Mouse (Mus musculus) MEL (cell line): ENCODE results near the gene Fem1b. TPM values are rescaled to one million over a fixed set of nuclear protein-coding genes. Genes with fewer than 3 reads are reported as not detected.

Experiments used
- DNase-seq: peaks from one replicate; pipeline ENCODE4 v3.0.0; 2011; ENCODE audit warnings: low read depth, low spot score
- H3K27ac ChIP-seq: 2 replicates; pipeline ENCODE4 v1.5.1; 2012; ENCODE audit warnings: low read depth, mild to moderate bottlenecking, control low read depth, low read length, moderate library complexity; ENCODE audit not compliant: control insufficient read depth
- H3K27me3 ChIP-seq, 2 experiments: fragments of 150-350 bp in 1 of 2; sonication (generic) in 1 of 2; 2 replicates each; pipeline ENCODE4 v1.6.1; 2012; ENCODE audit warnings: low read length in 2 of 2, mild to moderate bottlenecking in 2 of 2, improper control_type of control experiment in 1 of 2, moderate library complexity in 1 of 2; ENCODE audit not compliant: insufficient read depth in 2 of 2, control insufficient read depth in 1 of 2
- H3K36me3 ChIP-seq, 2 experiments: 2 replicates each; pipeline ENCODE4 v1.6.1; 2012 to 2014; ENCODE audit warnings: low read length in 2 of 2, improper control_type of control experiment in 1 of 2, inconsistent platforms in 1 of 2, mild to moderate bottlenecking in 1 of 2; ENCODE audit not compliant: insufficient read depth in 2 of 2, control insufficient read depth in 1 of 2
- H3K4me1 ChIP-seq, 2 experiments: fragments of 150-350 bp in 1 of 2; sonication (generic) in 1 of 2; 2 replicates each; pipeline ENCODE4 v1.6.1; 2012; ENCODE audit warnings: low read length in 2 of 2, improper control_type of control experiment in 1 of 2, mild to moderate bottlenecking in 1 of 2; ENCODE audit not compliant: insufficient read depth in 2 of 2, control insufficient read depth in 1 of 2
- H3K4me3 ChIP-seq, 2 experiments: fragments of 150-350 bp in 1 of 2; sonication (generic) in 1 of 2; 2 replicates each; pipeline ENCODE4 v1.5.1; 2012; ENCODE audit warnings: low read depth in 2 of 2, low read length in 2 of 2, mild to moderate bottlenecking in 2 of 2, moderate library complexity in 2 of 2, control low read depth in 1 of 2, improper control_type of control experiment in 1 of 2; ENCODE audit not compliant: control insufficient read depth in 1 of 2, insufficient read depth in 1 of 2
- H3K79me2 ChIP-seq: 2 replicates; pipeline ENCODE4 v1.6.1; 2012; ENCODE audit warnings: mild to moderate bottlenecking, low read length, moderate library complexity; ENCODE audit not compliant: control insufficient read depth, poor library complexity, insufficient read depth
- H3K9ac ChIP-seq: 2 replicates; pipeline ENCODE4 v1.6.1; 2012; ENCODE audit warnings: low read depth, mild to moderate bottlenecking, control low read depth, low read length, moderate library complexity; ENCODE audit not compliant: control insufficient read depth, poor library complexity, severe bottlenecking
- H3K9me3 ChIP-seq: fragments of 150-350 bp; sonication (generic); replicated peaks from 2 replicates; pipeline ENCODE4 v1.6.1; 2012; ENCODE audit warnings: mild to moderate bottlenecking, low read length, improper control_type of control experiment, moderate library complexity; ENCODE audit not compliant: insufficient read depth
- BHLHE40 ChIP-seq: IDR thresholded peaks from 2 replicates; pipeline ENCODE4 v1.6.1; 2012; ENCODE audit warnings: low read depth, mild to moderate bottlenecking, inconsistent platforms, low read length, improper control_type of control experiment, borderline replicate concordance
- CHD1 ChIP-seq: IDR thresholded peaks from 2 replicates; pipeline ENCODE4 v1.6.1; 2012; ENCODE audit warnings: low read depth, mild to moderate bottlenecking, inconsistent platforms, low read length, improper control_type of control experiment
- CHD2 ChIP-seq: IDR thresholded peaks from 2 replicates; pipeline ENCODE4 v1.6.1; 2011; ENCODE audit warnings: low read length, improper control_type of control experiment
- CTCF ChIP-seq, 3 experiments: IDR thresholded peaks in 2 of 3; conservative IDR thresholded peaks in 1 of 3; 2 replicates each; pipeline ENCODE4 v1.5.1; 2011 to 2012; ENCODE audit warnings: low read length in 3 of 3, low read depth in 2 of 3, mild to moderate bottlenecking in 2 of 3, improper control_type of control experiment in 1 of 3, inconsistent platforms in 1 of 3, mixed read lengths in 1 of 3, moderate library complexity in 1 of 3; ENCODE audit not compliant: control insufficient read depth in 1 of 3, insufficient read depth in 1 of 3, poor library complexity in 1 of 3, severe bottlenecking in 1 of 3
- ELF1 ChIP-seq: IDR thresholded peaks from 2 replicates; pipeline ENCODE4 v1.6.1; 2014; ENCODE audit warnings: low read depth, mild to moderate bottlenecking, inconsistent platforms, low read length, improper control_type of control experiment, moderate library complexity
- EP300 ChIP-seq, 2 experiments: IDR thresholded peaks; 2 replicates each; pipeline ENCODE4 v1.6.1; 2011; ENCODE audit warnings: improper control_type of control experiment in 2 of 2, low read length in 2 of 2, low read depth in 1 of 2, mild to moderate bottlenecking in 1 of 2
- ETS1 ChIP-seq: IDR thresholded peaks from 2 replicates; pipeline ENCODE4 v1.6.1; 2012; ENCODE audit warnings: low read depth, mild to moderate bottlenecking, inconsistent platforms, low read length, improper control_type of control experiment, moderate library complexity
- GABPA ChIP-seq: IDR thresholded peaks from 2 replicates; pipeline ENCODE4 v1.6.1; 2012; ENCODE audit warnings: low read depth, mild to moderate bottlenecking, inconsistent platforms, low read length, improper control_type of control experiment, moderate library complexity
- GATA1 ChIP-seq: IDR thresholded peaks from 2 replicates; pipeline ENCODE4 v1.6.1; 2011; ENCODE audit warnings: low read depth, low read length, improper control_type of control experiment
- HCFC1 ChIP-seq: IDR thresholded peaks from 2 replicates; pipeline ENCODE4 v1.6.1; 2012; ENCODE audit warnings: low read depth, mild to moderate bottlenecking, inconsistent platforms, low read length, improper control_type of control experiment, moderate library complexity
- JUND ChIP-seq: IDR thresholded peaks from 2 replicates; pipeline ENCODE4 v1.6.1; 2011; ENCODE audit warnings: low read depth, mild to moderate bottlenecking, improper control_type of control experiment, low read length
- MAFK ChIP-seq: IDR thresholded peaks from 2 replicates; pipeline ENCODE4 v1.6.1; 2011; ENCODE audit warnings: low read depth, mild to moderate bottlenecking, low read length, improper control_type of control experiment, borderline replicate concordance
- MAX ChIP-seq: IDR thresholded peaks from 2 replicates; pipeline ENCODE4 v1.6.1; 2011; ENCODE audit warnings: low read length, improper control_type of control experiment
- MAZ ChIP-seq: IDR thresholded peaks from 2 replicates; pipeline ENCODE4 v1.6.1; 2012; ENCODE audit warnings: low read depth, mild to moderate bottlenecking, inconsistent platforms, low read length, improper control_type of control experiment
- MEF2A ChIP-seq: IDR thresholded peaks from 2 replicates; pipeline ENCODE4 v1.6.1; 2014; ENCODE audit warnings: low read depth, mild to moderate bottlenecking, inconsistent platforms, low read length, improper control_type of control experiment; ENCODE audit not compliant: poor library complexity, insufficient replicate concordance, severe bottlenecking; ENCODE audit errors: extremely low read depth
- MXI1 ChIP-seq: IDR thresholded peaks from 2 replicates; pipeline ENCODE4 v1.6.1; 2011; ENCODE audit warnings: mild to moderate bottlenecking, low read depth, low read length, improper control_type of control experiment
- MYB ChIP-seq: IDR thresholded peaks from 2 replicates; pipeline ENCODE4 v1.6.1; 2011; ENCODE audit warnings: mild to moderate bottlenecking, low read depth, low read length, improper control_type of control experiment
- MYC ChIP-seq: IDR thresholded peaks from 2 replicates; pipeline ENCODE4 v1.6.1; 2011; ENCODE audit warnings: low read depth, mild to moderate bottlenecking, low read length, improper control_type of control experiment, moderate library complexity
- NELFE ChIP-seq: IDR thresholded peaks from 2 replicates; pipeline ENCODE4 v1.6.1; 2011; ENCODE audit warnings: low read depth, low read length, improper control_type of control experiment
- NRF1 ChIP-seq: IDR thresholded peaks from 2 replicates; pipeline ENCODE4 v1.6.1; 2014; ENCODE audit warnings: low read depth, mild to moderate bottlenecking, inconsistent platforms, low read length, improper control_type of control experiment, moderate library complexity; ENCODE audit not compliant: poor library complexity, insufficient read depth, severe bottlenecking
- POLR2A ChIP-seq, 2 experiments: IDR thresholded peaks; 2 replicates each; pipeline ENCODE4 v1.6.1; 2011 to 2012; ENCODE audit warnings: low read length in 2 of 2, mild to moderate bottlenecking in 2 of 2, control low read depth in 1 of 2, improper control_type of control experiment in 1 of 2, low read depth in 1 of 2, moderate library complexity in 1 of 2; ENCODE audit not compliant: control insufficient read depth in 1 of 2, insufficient read depth in 1 of 2, poor library complexity in 1 of 2
- POLR2AphosphoS2 ChIP-seq: IDR thresholded peaks from 2 replicates; pipeline ENCODE4 v1.6.1; 2011; ENCODE audit warnings: low read length, improper control_type of control experiment
- POLR2AphosphoS5 ChIP-seq: IDR thresholded peaks from 2 replicates; pipeline ENCODE4 v1.6.1; 2012; ENCODE audit warnings: low read depth, borderline replicate concordance, mild to moderate bottlenecking, inconsistent platforms, low read length, moderate library complexity, mixed read lengths
- RAD21 ChIP-seq: IDR thresholded peaks from 2 replicates; pipeline ENCODE4 v1.6.1; 2011; ENCODE audit warnings: mild to moderate bottlenecking, low read depth, low read length, improper control_type of control experiment
- RCOR1 ChIP-seq: IDR thresholded peaks from 2 replicates; pipeline ENCODE4 v1.6.1; 2012; ENCODE audit warnings: low read depth, mild to moderate bottlenecking, inconsistent platforms, low read length, improper control_type of control experiment
- SIN3A ChIP-seq: IDR thresholded peaks from 2 replicates; pipeline ENCODE4 v1.6.1; 2012; ENCODE audit warnings: low read length, improper control_type of control experiment, inconsistent platforms
- SMC3 ChIP-seq: IDR thresholded peaks from 2 replicates; pipeline ENCODE4 v1.6.1; 2011; ENCODE audit warnings: low read depth, low read length, improper control_type of control experiment
- TAL1 ChIP-seq: IDR thresholded peaks from 2 replicates; pipeline ENCODE4 v1.6.1; 2012; ENCODE audit warnings: mild to moderate bottlenecking, inconsistent platforms, low read length, moderate library complexity, mixed read lengths
- TBP ChIP-seq: IDR thresholded peaks from 2 replicates; pipeline ENCODE4 v1.8.0; 2011; ENCODE audit warnings: low read depth, low read length, improper control_type of control experiment
- TCF12 ChIP-seq: IDR thresholded peaks from 2 replicates; pipeline ENCODE4 v1.6.1; 2014; ENCODE audit warnings: low read depth, mild to moderate bottlenecking, inconsistent platforms, low read length, improper control_type of control experiment, moderate library complexity
- UBTF ChIP-seq: IDR thresholded peaks from 2 replicates; pipeline ENCODE4 v1.6.1; 2012; ENCODE audit warnings: low read depth, mild to moderate bottlenecking, inconsistent platforms, low read length, improper control_type of control experiment, moderate library complexity, borderline replicate concordance; ENCODE audit not compliant: insufficient read depth
- USF1 ChIP-seq: IDR thresholded peaks from 2 replicates; pipeline ENCODE4 v1.6.1; 2014; ENCODE audit warnings: low read depth, mild to moderate bottlenecking, inconsistent platforms, low read length, improper control_type of control experiment, moderate library complexity
- USF2 ChIP-seq, 2 experiments: IDR thresholded peaks; 2 replicates each; pipeline ENCODE4 v1.6.1; 2011 to 2012; ENCODE audit warnings: improper control_type of control experiment in 2 of 2, low read length in 2 of 2, borderline replicate concordance in 1 of 2, inconsistent platforms in 1 of 2, low read depth in 1 of 2, mild to moderate bottlenecking in 1 of 2; ENCODE audit not compliant: insufficient read depth in 1 of 2
- ZC3H11A ChIP-seq: IDR thresholded peaks from 2 replicates; pipeline ENCODE4 v1.6.1; 2012; ENCODE audit warnings: low read depth, mild to moderate bottlenecking, inconsistent platforms, low read length, improper control_type of control experiment
- ZKSCAN1 ChIP-seq: IDR thresholded peaks from 2 replicates; pipeline ENCODE4 v1.6.1; 2012; ENCODE audit warnings: low read depth, mild to moderate bottlenecking, inconsistent platforms, low read length, improper control_type of control experiment, moderate library complexity
- ZMIZ1 ChIP-seq: IDR thresholded peaks from 2 replicates; pipeline ENCODE4 v1.6.1; 2012; ENCODE audit warnings: low read depth, mild to moderate bottlenecking, inconsistent platforms, low read length, improper control_type of control experiment, moderate library complexity
- ZNF384 ChIP-seq: IDR thresholded peaks from 2 replicates; pipeline ENCODE4 v1.6.1; 2012; ENCODE audit warnings: low read depth, mild to moderate bottlenecking, inconsistent platforms, low read length, improper control_type of control experiment
- polyA plus RNA-seq, 2 experiments: library from polyadenylated mRNA; stranded (reverse) in 1 of 2; unstranded in 1 of 2; fragments of >175 nt in 1 of 2; fragments of >200 nt in 1 of 2; gene quantifications; 2 replicates each; pipeline versions ENCODE4 v1.2.1 to v1.2.4; 2012; ENCODE audit warnings: low replicate concordance in 2 of 2, low read depth in 1 of 2; ENCODE audit not compliant: insufficient read length in 2 of 2, insufficient read depth in 1 of 2, missing spikeins in 1 of 2
- total RNA-seq: library from RNA; depleted of rRNA; stranded (reverse); fragments of 300-350 nt; gene quantifications from 2 replicates; pipeline ENCODE4 v1.2.3, GENCODE M21; 2012

Gene Fem1b
- total and polyA plus RNA-seq, 3 experiments: 38.2 to 99.4 (median 50.5) TPM

- no peaks in the 10 kb centered on the region; the same call in 1 of the 2 replicates for H3K79me2 ChIP-seq
- H3K9me3 ChIP-seq: no peaks in the 10 kb centered on the region
- H3K4me1 ChIP-seq: peaks cover 8 to 22% of the 10 kb centered on the region in 2 experiments
- H3K4me3 ChIP-seq: peak overlapping the region; percentile 25 to 28
- H3K36me3 ChIP-seq: peaks cover 0 to 15% of the 10 kb centered on the region in 2 experiments; a peak in 2 of 4 replicates
- peak overlapping the region; percentile 90 for H3K27ac ChIP-seq
- no peaks in the 10 kb centered on the region for H3K27me3 ChIP-seq
- H3K9ac ChIP-seq: peak overlapping the region; percentile 74
- DNase-seq: peak; percentile 91
- TF ChIP-seq MAX (peak; percentile 91), EP300 (IDR thresholded peaks at IDR 0.05; ENCODE audit: low read depth in 1 of 2, low read length in 2 of 2) (no peak), TAL1 (no peak), NELFE (peak; percentile 69), RCOR1 (no peak), SIN3A (peak; percentile 65), NRF1 (no peak), USF2 (IDR thresholded peaks at IDR 0.05; ENCODE audit: borderline replicate concordance in 1 of 2, insufficient read depth in 1 of 2, low read depth in 1 of 2, low read length in 2 of 2) (peak; percentile 72 to 86), UBTF (no peak), BHLHE40 (peak; percentile 23; the same call in 1 of the 2 replicates), ELF1 (peak; percentile 79), MYB (no peak), MEF2A (no peak), ZKSCAN1 (no peak), CHD2 (no peak), POLR2AphosphoS5 (no peak), RAD21 (no peak), TBP (peak; percentile 79), MAZ (no peak), CHD1 (no peak), HCFC1 (peak; percentile 51), GATA1 (no peak), MAFK (no peak), ZC3H11A (no peak), ZMIZ1 (peak; percentile 53), POLR2A (IDR thresholded peaks at IDR 0.05; ENCODE audit: control insufficient read depth in 1 of 2, insufficient read depth in 1 of 2, low read depth in 1 of 2, low read length in 2 of 2, poor library complexity in 1 of 2) (peak in 1 of 2 experiments; percentile 77; a peak in 3 of 4 replicates), USF1 (peak; percentile 98), MYC (peak; percentile 18; the same call in 1 of the 2 replicates), ETS1 (peak; percentile 43), POLR2AphosphoS2 (no peak), CTCF (IDR thresholded peaks at IDR 0.05 in 2 of 3, conservative IDR thresholded peaks at IDR 0.05 in 1 of 3; ENCODE audit: control insufficient read depth in 1 of 3, insufficient read depth in 1 of 3, low read depth in 2 of 3, low read length in 3 of 3, poor library complexity in 1 of 3, severe bottlenecking in 1 of 3) (no peak), SMC3 (no peak), JUND (no peak), TCF12 (peak; percentile 3), GABPA (no peak), MXI1 (peak; percentile 54), ZNF384 (no peak)
Measured at GRCm38 (mm10) chr9:62825791-62826393, 14.2 kb upstream of the Fem1b start.
